Mouse (Mus musculus) lung, embryonic 14.5 days (tissue): Measurements from ENCODE around the gene Sfn. TPM values are rescaled to one million over a fixed set of nuclear protein-coding genes. Genes with fewer than 3 reads are reported as not detected.

Source experiments
- ATAC-seq: fragments of 200-750 bp; cut with Nextera tagmentation; 2 replicates; pipeline ENCODE4 v1.8.0; 2017; ENCODE audit warnings: mild to moderate bottlenecking, moderate TSS enrichment, moderate library complexity; ENCODE audit not compliant: insufficient read depth
- DNase-seq: peaks from one replicate; pipeline ENCODE4 v3.0.0-alpha.2; 2015
- H3K27ac ChIP-seq: fragments of 300-500 bp; sonication (generic); 2 replicates; pipeline ENCODE4 v1.5.1; 2014; ENCODE audit warnings: low read depth, mild to moderate bottlenecking, moderate library complexity
- H3K27me3 ChIP-seq: fragments of 300-500 bp; sonication (generic); 2 replicates; pipeline ENCODE4 v1.6.1; 2014; ENCODE audit warnings: low read length, control low read depth; ENCODE audit not compliant: insufficient read depth
- H3K36me3 ChIP-seq: fragments of 300-500 bp; sonication (generic); 2 replicates; pipeline ENCODE4 v1.6.1; 2014; ENCODE audit warnings: control low read depth; ENCODE audit not compliant: insufficient read depth
- H3K4me1 ChIP-seq: fragments of 300-500 bp; sonication (generic); 2 replicates; pipeline ENCODE4 v1.6.1; 2014; ENCODE audit warnings: antibody characterized with exemption, control low read depth; ENCODE audit not compliant: insufficient read depth
- H3K4me2 ChIP-seq: fragments of 300-500 bp; sonication (generic); 2 replicates; pipeline ENCODE4 v1.6.1; 2014; ENCODE audit warnings: mild to moderate bottlenecking
- H3K4me3 ChIP-seq: fragments of 300-500 bp; sonication (generic); 2 replicates; pipeline ENCODE4 v1.5.1; 2014; ENCODE audit warnings: low read depth, low read length
- H3K9ac ChIP-seq: fragments of 300-500 bp; sonication (generic); 2 replicates; pipeline ENCODE4 v1.6.1; 2014
- H3K9me3 ChIP-seq: fragments of 300-500 bp; sonication (generic); 2 replicates; pipeline ENCODE4 v1.6.1; 2016; ENCODE audit warnings: low read depth, low read length, control low read depth
- CTCF ChIP-seq: IDR thresholded peaks from 2 replicates; pipeline ENCODE4 v1.5.1; 2016; ENCODE audit warnings: antibody characterized with exemption, low read depth
- WGBS: fragments of 180-500 bp; shearing (Covaris S2); extraction: QIAGEN DNeasy Blood & Tissue Kit; methylation state at CpG from one replicate; pipeline ENCODE4 v1.1.7; 2014; 5-methylcytosine and 5-hydroxymethylcytosine counted together
- polyA plus RNA-seq: library from polyadenylated mRNA; unstranded; fragments of >200 nt; fragmentation: Nextera tagmentation; extraction: Ambion mirVana; gene quantifications from 2 replicates; pipeline ENCODE4 v1.2.1, GENCODE M21; 2014

Sfn gene
- polyA plus RNA-seq, 1 experiment from 2014 or later = 10.6 TPM

GRCm38 (mm10) chr4:133603056-133603455, 1.1 kb upstream of the Sfn start:
- peaks cover 3% of the 10 kb centered on the region; the same call in 1 of the 2 replicates for H3K4me1 ChIP-seq
- H3K4me2 ChIP-seq = no peak overlapping the region
- no peak overlapping the region for H3K27ac ChIP-seq
- H3K9ac ChIP-seq = no peak overlapping the region
- H3K36me3 ChIP-seq = peaks cover 35% of the 10 kb centered on the region
- no peaks in the 10 kb centered on the region for H3K9me3 ChIP-seq
- H3K4me3 ChIP-seq = no peak overlapping the region
- ATAC-seq (no peak), DNase-seq (no peak)
- TF ChIP-seq CTCF = no peak
- 83% methylated on average over 5 of the region's 5 CpGs for WGBS
- peaks cover 30% of the 10 kb centered on the region for H3K27me3 ChIP-seq

- no peak for ATAC-seq
- peaks cover 30% of the 10 kb centered on the region for H3K27me3 ChIP-seq
Measured at GRCm38 (mm10) chr4:133600306-133600705, 1.7 kb downstream of the Sfn start.

GRCm38 (mm10) chr4:133599571-133600073, 2.3 kb downstream of the Sfn start:
- peaks cover 3% of the 10 kb centered on the region; the same call in 1 of the 2 replicates for H3K4me1 ChIP-seq
- H3K36me3 ChIP-seq = peaks cover 18% of the 10 kb centered on the region
- H3K9me3 ChIP-seq = no peaks in the 10 kb centered on the region
- peak; percentile 95 for ATAC-seq
- no peak for TF ChIP-seq CTCF
- WGBS = 1% methylated on average over 50 of the region's 50 CpGs
- H3K9ac ChIP-seq = peak overlapping the region; percentile 53
- peak overlapping the region; percentile 85 for H3K4me2 ChIP-seq
- peaks cover 30% of the 10 kb centered on the region for H3K27me3 ChIP-seq
- H3K27ac ChIP-seq = peak overlapping the region; percentile 54; the same call in 1 of the 2 replicates
- DNase-seq = peak; percentile 93
- H3K4me3 ChIP-seq = peak overlapping the region; percentile 52

More at GRCm38 (mm10) chr4:133600306-133600705, 1.7 kb downstream of the Sfn start:
- H3K9me3 ChIP-seq = no peaks in the 10 kb centered on the region
- 11% methylated on average over 9 of the region's 9 CpGs for WGBS
- peak overlapping the region; percentile 52 for H3K4me3 ChIP-seq
- H3K4me2 ChIP-seq = peak overlapping the region; percentile 85
- H3K4me1 ChIP-seq = peaks cover 3% of the 10 kb centered on the region; the same call in 1 of the 2 replicates
- peak overlapping the region; percentile 53 for H3K9ac ChIP-seq
- no peak for TF ChIP-seq CTCF
- H3K36me3 ChIP-seq = peaks cover 18% of the 10 kb centered on the region
- H3K27ac ChIP-seq = peak overlapping the region; percentile 27; the same call in 1 of the 2 replicates
- DNase-seq = no peak

GRCm38 (mm10) chr4:133599116-133599515, 2.9 kb downstream of the Sfn start:
- ATAC-seq (no peak), DNase-seq (no peak)
- Histone ChIP-seq H3K27ac (peak overlapping the region; percentile 54; the same call in 1 of the 2 replicates), H3K9ac (peak overlapping the region; percentile 53), H3K36me3 (peaks cover 16% of the 10 kb centered on the region), H3K27me3 (peaks cover 30% of the 10 kb centered on the region), H3K9me3 (no peaks in the 10 kb centered on the region), H3K4me2 (peak overlapping the region; percentile 85), H3K4me1 (peaks cover 3% of the 10 kb centered on the region; the same call in 1 of the 2 replicates), H3K4me3 (peak overlapping the region; percentile 52)
- TF ChIP-seq CTCF = no peak
- 11% methylated on average over 7 of the region's 7 CpGs for WGBS

GRCm38 (mm10) chr4:133598616-133599015, 3.4 kb downstream of the Sfn start:
- Histone ChIP-seq H3K36me3 (peaks cover 11% of the 10 kb centered on the region), H3K9me3 (no peaks in the 10 kb centered on the region), H3K4me2 (peak overlapping the region; percentile 85), H3K27me3 (peaks cover 30% of the 10 kb centered on the region), H3K4me1 (peaks cover 3% of the 10 kb centered on the region; the same call in 1 of the 2 replicates), H3K27ac (peak overlapping the region; percentile 60; the same call in 1 of the 2 replicates), H3K9ac (no peak overlapping the region), H3K4me3 (no peak overlapping the region)
- 34% methylated on average over 4 of the region's 4 CpGs for WGBS
- TF ChIP-seq CTCF = no peak
- ATAC-seq (no peak), DNase-seq (peak; percentile 25)

- H3K9ac ChIP-seq = no peak overlapping the region
- WGBS = 75% methylated on average over 6 of the region's 6 CpGs
Measured at GRCm38 (mm10) chr4:133596084-133596483, 5.9 kb downstream of the Sfn start.

GRCm38 (mm10) chr4:133595538-133595937, 6.4 kb downstream of the Sfn start:
- Histone ChIP-seq H3K27ac (no peak overlapping the region), H3K4me1 (peaks cover 3% of the 10 kb centered on the region; the same call in 1 of the 2 replicates), H3K4me3 (no peak overlapping the region), H3K36me3 (peaks cover 14% of the 10 kb centered on the region), H3K9ac (no peak overlapping the region; the same call in 1 of the 2 replicates), H3K27me3 (peaks cover 16% of the 10 kb centered on the region; the same call in 1 of the 2 replicates), H3K4me2 (no peak overlapping the region), H3K9me3 (no peaks in the 10 kb centered on the region)
- ATAC-seq (no peak), DNase-seq (no peak)
- TF ChIP-seq CTCF = no peak
- 49% methylated on average over 7 of the region's 7 CpGs for WGBS

More at GRCm38 (mm10) chr4:133596084-133596483, 5.9 kb downstream of the Sfn start:
- Histone ChIP-seq H3K9me3 (no peaks in the 10 kb centered on the region), H3K27ac (no peak overlapping the region), H3K4me3 (no peak overlapping the region), H3K4me2 (no peak overlapping the region), H3K27me3 (peaks cover 16% of the 10 kb centered on the region; the same call in 1 of the 2 replicates), H3K36me3 (peaks cover 8% of the 10 kb centered on the region), H3K4me1 (peaks cover 3% of the 10 kb centered on the region; the same call in 1 of the 2 replicates)
- ATAC-seq (no peak), DNase-seq (no peak)
- TF ChIP-seq CTCF = no peak
